Mouse (Mus musculus) ES-E14 (cell line): ENCODE results near the gene Ntan1.

Experiments used
- HCFC1 ChIP-seq: IDR thresholded peaks from 2 replicates; pipeline ENCODE4 v1.6.1; 2012; ENCODE audit warnings: low read length, inconsistent platforms, borderline replicate concordance; ENCODE audit not compliant: insufficient read depth
- MAFK ChIP-seq: IDR thresholded peaks from 2 replicates; pipeline ENCODE4 v1.6.1; 2014; ENCODE audit warnings: mild to moderate bottlenecking, low read depth, low read length, inconsistent platforms; ENCODE audit not compliant: insufficient read depth
- ZC3H11A ChIP-seq: IDR thresholded peaks from 2 replicates; pipeline ENCODE4 v1.6.1; 2012; ENCODE audit warnings: low read depth, mild to moderate bottlenecking, inconsistent platforms, low read length, borderline replicate concordance
- ZNF384 ChIP-seq: IDR thresholded peaks from 2 replicates; pipeline ENCODE4 v1.6.1; 2012; ENCODE audit warnings: low read depth, low read length, inconsistent platforms

DNA sequence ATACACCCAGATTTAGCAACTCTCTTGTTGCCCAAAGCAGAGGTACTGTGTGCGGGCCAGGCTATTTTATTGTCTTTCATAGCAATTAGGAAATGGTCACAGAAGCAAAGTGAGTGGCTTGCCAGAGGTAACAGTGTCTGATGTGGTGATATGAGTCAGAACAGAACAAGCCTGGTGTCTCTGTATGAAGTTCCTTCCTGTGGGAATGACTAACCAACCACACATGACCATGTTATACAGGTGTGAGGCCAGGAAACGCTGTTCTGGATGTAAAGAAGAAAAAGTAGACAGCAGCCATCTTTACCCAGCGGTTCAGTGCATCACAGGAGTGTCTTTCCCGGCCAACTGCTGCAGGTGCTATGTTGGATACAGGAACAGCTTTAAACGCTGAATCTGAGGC lies 26.4 kb downstream of the Ntan1 start:
- TF ChIP-seq ZNF384 = no peak
- no peak for TF ChIP-seq HCFC1
- TF ChIP-seq ZC3H11A = no peak
- TF ChIP-seq MAFK = no peak
